Mouse (Mus musculus): ENCODE data around the gene Armc9.

The Armc9 gene

DNA sequence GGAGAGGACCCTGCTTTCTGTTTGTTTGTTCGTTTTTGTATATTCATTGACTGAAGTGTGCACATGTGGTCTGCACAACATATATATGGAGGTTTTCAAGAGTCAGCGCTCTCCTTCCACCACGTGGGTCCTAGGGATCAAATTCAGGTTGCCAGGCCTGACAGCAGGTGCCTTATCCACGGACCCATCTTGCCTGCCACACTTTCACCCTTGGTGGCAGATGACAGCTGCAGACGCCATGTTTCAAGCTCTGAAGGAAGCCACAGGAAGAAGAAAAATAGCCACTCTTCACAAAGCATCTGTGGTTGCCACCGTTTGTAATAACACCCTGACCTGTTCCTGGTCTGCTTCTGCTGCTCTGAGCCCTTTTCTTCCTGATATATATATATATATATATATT lies 130.7 kb downstream of the Armc9 start:
- DNase-seq = no peak

GRCm38 (mm10) chr1:86287473-86287872 lies 132.9 kb downstream of the Armc9 start:
- no peak for DNase-seq

GRCm38 (mm10) chr1:86290452-86290851 lies 135.9 kb downstream of the Armc9 start:
- no peak for DNase-seq

DNA sequence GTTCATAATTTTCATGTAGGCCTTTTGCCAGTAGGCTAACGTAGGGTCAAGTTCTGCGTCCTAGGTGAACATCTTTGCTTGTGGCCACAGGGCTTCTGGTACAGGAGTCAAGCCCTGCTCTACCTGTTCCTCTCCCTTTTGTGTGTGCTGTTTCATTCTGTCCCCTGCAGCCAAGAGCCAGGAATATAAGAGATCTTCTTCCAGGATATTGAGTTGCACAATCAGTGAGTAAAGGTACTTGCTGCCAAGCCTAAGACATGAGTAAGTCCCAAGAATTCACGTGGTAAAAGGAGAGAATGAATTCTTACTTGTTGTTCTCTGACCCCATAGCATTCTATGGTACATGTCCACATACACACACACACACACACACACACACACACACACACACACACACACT lies 138.5 kb downstream of the Armc9 start:
- no peak for DNase-seq

DNA sequence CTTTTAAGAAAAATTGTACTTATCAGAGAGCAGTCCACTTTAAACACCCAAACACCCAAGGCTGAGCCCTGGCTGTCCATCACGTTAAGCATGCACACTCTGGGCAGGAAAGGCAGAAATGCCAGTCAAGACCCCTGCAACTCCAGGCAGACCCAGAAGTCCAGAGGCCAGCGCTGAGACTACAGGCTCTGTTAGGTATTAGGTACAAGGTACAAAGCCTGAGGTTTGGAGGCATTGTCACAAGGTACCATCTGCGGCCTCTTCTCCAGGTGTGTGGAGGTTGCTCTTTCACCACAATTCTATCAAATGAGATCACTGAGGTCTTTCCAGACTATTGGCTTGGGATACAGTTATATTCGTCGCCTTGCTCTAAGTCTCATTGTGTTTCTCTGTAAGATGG lies 139.3 kb downstream of the Armc9 start:
- DNase-seq = no peak

GRCm38 (mm10) chr1:86294472-86294871 lies 139.9 kb downstream of the Armc9 start:
- DNase-seq = no peak

GRCm38 (mm10) chr1:86300093-86300492 lies 145.5 kb downstream of the Armc9 start:
- no peak for DNase-seq

- DNase-seq = no peak
Measured at GRCm38 (mm10) chr1:86300731-86301130, 146.2 kb downstream of the Armc9 start.

- peak; percentile 32 for DNase-seq
Measured at GRCm38 (mm10) chr1:86301221-86302091, 146.9 kb downstream of the Armc9 start.

DNA sequence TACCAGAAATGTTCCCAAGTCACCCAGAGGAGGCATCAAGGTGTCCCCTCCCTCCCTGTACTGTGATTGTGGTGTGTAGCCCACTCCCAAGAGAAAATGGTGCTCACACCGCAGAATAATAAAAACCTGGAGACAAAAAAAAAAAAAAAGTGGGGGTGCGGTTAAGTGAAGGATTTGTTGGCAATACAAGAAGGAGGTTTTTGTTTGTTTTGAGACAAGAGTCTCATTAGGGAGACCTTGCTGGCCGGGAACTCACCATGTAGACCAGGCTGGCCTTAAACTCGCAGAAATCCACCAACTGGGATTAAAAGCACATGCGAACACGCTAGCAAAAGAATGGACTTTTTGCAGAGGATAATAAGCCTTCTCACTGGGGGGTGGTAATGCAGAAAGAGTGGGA lies 148.0 kb downstream of the Armc9 start, which contains the start of gene B3gnt7:
Gene B3gnt7, plus strand, starts transcription at position 301 of the 400 bp plus-strand sequence.
- DNase-seq = no peak

DNA sequence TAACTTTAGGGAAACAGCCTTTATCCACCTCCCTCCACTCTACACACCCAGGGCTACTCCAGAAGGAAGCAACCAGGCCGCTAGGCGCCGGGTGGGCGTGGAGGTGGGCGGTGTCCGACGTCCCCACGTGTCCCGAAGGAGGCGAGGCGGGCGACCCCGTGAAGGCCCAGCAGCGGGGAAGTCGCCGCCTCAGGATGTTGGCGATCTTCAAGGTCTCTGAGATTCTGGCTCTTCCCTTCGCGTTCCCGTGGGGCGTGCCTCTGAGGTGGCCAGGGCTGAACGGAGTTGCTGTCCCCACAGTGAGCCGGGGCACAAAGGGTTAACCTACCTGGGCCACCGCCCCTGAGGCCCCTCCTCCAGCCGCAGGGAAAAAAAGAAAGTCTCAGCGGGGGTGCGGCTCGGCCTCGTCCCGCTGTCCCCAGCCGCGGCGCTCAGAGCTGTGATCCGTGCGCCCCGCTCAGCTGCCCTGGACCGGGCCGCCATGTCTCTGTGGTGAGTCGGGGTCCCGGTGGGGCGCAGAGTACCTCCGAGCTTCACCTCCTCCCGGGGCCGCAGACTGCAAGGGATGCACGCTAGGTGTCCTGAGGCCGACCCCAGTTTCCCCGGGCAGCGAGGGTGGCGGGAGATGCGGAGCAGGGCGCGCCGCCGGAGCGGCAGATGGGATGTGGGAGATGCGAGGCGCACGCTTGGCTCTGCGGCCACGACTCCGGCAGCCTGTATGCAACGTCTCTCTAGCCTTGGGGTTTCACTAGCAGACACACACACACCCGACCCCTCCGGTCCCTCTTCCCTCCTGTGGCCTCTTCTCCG lies 148.7 kb downstream of the Armc9 start:
- peak; percentile 77 for DNase-seq

- peak; percentile 15 for DNase-seq
Measured at GRCm38 (mm10) chr1:86303873-86304250, 149.3 kb downstream of the Armc9 start.

- DNase-seq = no peak
Measured at GRCm38 (mm10) chr1:86306686-86307085, 152.1 kb downstream of the Armc9 start.

DNA sequence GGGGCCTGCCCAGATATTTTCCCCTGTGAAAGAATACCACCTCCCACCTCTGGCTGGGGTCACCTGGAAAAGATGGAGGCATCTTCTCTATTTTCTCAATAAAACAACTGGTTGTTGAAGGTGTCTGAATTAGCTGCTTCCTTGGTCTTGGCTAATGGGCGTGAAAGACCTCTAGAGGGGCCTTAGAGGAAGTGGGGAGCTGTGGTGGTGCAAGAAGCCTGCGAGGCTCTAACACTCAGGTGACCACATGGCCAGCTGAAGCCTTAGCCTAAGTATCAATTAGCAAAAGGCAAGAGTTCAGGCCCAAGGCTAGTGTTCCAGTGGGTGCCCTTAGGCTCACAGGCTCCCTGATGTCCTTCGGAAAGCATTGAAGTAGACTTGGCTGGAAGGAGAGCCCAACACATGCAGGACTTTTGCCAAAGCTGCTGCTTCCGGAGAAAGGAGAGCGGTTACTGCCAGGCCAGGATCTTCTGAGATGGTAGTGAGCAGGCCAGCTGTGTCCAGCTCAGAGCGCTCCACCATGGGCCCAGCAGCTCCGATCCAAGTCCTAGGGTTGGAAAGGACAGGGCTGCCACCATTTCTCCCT lies 152.7 kb downstream of the Armc9 start:
- DNase-seq = no peak

- no peak for DNase-seq
Measured at GRCm38 (mm10) chr1:86307871-86308641, 153.5 kb downstream of the Armc9 start.

DNA sequence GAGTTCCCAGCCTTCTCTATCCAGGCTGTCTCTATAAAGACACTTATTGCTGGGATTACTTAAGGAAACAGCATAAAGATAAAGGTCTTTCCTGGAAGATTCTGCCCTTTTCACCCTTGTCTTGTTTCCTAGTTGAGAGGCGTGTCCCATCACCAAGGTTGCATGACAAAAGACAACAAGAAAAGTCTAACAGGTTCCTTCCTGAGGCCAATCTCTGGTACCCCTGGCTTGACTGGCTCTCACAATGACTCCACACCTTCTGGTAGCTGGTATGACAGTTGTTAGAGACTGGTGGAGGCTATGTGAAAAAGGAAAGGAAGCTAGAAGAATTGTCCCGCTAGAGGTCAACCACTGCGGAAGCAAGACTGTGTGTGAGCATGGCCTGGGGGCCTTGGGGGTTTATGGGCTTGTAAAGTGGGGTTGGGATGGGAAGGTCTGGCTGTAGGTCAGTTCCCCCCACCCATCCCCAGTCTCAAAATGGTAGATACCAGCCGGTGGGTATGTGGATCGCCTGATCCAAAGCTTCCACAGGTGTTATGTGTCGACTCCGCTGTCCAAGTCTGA lies 154.8 kb downstream of the Armc9 start:
- DNase-seq = no peak

- no peak for DNase-seq
Measured at GRCm38 (mm10) chr1:86310536-86311310, 156.1 kb downstream of the Armc9 start.

GRCm38 (mm10) chr1:86311467-86312005 lies 157.0 kb downstream of the Armc9 start:
- DNase-seq = no peak

- no peak for DNase-seq
Measured at GRCm38 (mm10) chr1:86312269-86312668, 157.7 kb downstream of the Armc9 start.

- no peak for DNase-seq
Measured at GRCm38 (mm10) chr1:86313096-86313771, 158.7 kb downstream of the Armc9 start.

DNA sequence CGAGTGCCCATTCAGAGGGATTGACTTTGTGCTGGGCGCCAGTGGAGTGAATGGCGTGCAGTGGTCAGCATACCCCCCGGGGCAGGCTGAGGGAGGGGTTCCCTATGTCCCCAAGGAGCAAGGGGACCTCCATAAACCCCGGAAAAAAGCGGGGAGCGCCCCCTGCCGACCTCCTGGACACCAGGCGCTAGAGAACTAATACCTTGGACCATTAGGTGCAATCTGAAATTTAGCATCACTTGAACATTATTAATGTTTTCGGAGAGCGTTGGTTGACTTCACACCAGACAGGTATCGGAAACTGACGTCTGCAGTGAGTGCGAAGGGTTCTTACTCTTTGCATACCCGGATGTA lies 159.2 kb downstream of the Armc9 start:
- DNase-seq = peak; percentile 49
